Mouse (Mus musculus): ENCODE data around the gene Mrps22.

Mrps22 gene

GRCm38 (mm10) chr9:98601156-98601836, at the start of gene Mrps22:
Gene Mrps22 (minus strand): TSS chr9:98601660.
- DNase-seq (ENCODE audit: low read depth, low spot score) = peak; percentile 90

- no peak for DNase-seq (ENCODE audit: low read depth, low spot score)
Observed at GRCm38 (mm10) chr9:98650547-98650946, 49.1 kb upstream of the Mrps22 start.

DNA sequence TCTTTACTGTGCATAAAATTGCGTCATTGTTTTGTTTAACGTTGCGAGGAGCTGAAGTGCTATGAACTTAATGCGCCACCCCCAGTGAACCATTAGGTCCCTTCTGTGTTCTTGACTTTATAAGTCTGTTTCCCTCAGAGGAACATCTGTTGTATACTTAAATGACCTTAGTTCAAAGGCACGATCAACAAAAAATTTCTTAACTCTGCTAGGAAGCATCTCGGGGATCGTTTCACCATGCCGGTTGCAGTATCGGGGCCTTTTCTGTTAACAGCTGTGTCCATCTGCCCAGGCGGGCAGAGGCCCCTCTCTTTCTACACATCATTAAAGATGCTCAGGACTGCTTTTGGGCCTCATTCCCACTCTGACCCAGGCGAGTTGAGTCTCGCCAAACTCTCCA, 46.0 kb upstream of the Mrps22 start:
- DNase-seq (ENCODE audit: low read depth, low spot score) = no peak

GRCm38 (mm10) chr9:98645750-98646149, 44.3 kb upstream of the Mrps22 start:
- DNase-seq (ENCODE audit: low read depth, low spot score) = no peak

- DNase-seq (ENCODE audit: low read depth, low spot score) = no peak
Observed at GRCm38 (mm10) chr9:98642126-98642525, 40.7 kb upstream of the Mrps22 start.

DNA sequence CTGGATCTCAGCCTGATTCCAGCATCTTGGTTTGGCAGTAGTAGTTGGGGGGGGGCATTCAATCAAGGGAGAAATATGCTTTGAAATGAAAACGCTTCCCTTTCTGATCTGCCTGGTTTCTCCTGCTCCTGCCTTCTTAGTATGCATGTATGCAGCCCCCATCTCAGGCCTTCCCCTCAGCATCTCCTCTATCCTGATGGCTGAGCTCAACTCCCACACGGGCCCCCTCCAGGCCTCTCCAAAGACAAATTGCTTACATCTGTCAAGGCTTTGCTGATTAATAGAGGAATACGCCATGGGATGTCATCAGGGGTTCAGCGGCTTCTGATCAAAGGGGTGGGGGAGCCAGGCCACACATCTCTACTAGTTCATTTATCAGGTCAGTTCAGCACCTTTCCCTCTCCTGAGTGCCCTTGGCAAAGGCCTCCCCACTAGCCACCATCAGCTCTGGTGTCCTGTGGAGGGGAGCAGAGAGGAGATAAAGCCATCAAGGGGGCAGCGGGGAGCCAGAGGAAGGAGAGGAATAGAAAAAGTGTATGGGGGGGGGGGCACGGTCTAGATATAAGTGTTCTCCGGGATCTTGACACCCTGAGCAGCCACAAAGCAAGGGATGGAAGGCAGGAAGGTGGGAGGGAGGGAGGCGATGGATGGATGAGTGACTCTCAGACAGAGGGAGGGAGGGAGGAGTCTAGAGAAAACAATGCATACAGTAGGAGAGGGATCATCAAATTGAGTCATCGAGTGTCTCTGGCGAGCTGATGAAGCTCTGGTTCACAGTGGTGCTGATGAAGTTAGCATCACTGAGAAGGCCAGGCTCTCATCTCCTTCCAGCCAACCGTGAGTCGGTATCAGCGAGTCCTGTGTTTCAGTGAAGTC, 32.1 kb upstream of the Mrps22 start:
- DNase-seq (ENCODE audit: low read depth, low spot score) = no peak

- no peak for DNase-seq (ENCODE audit: low read depth, low spot score)
Observed at GRCm38 (mm10) chr9:98628480-98628879, 27.0 kb upstream of the Mrps22 start.

GRCm38 (mm10) chr9:98604896-98605295, 3.4 kb upstream of the Mrps22 start:
- no peak for DNase-seq (ENCODE audit: low read depth, low spot score)

DNA sequence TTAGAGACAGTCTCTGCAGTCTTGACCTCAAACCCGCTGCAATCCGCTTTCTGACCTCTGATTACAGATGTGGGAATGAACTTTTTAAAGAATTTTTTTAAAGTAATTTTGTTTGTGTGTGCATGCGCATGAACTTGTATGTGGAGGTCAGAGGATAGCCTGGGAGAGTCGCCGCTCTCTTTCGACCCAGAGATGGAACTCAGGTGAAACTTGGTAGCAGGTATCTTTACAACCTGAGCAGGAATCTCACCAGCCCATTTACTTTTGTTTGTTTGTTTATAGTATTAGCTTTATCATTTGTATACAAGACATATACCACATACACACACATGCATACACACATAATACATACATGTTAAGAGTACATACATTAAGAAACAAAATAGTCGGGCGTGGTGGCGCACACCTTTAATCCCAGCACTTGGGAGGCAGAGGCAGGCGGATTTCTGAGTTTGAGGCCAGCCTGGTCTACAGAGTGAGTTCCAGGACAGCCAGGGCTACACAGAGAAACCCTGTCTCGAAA, 438 bp upstream of the Mrps22 start:
- DNase-seq (ENCODE audit: low read depth, low spot score) = no peak

DNA sequence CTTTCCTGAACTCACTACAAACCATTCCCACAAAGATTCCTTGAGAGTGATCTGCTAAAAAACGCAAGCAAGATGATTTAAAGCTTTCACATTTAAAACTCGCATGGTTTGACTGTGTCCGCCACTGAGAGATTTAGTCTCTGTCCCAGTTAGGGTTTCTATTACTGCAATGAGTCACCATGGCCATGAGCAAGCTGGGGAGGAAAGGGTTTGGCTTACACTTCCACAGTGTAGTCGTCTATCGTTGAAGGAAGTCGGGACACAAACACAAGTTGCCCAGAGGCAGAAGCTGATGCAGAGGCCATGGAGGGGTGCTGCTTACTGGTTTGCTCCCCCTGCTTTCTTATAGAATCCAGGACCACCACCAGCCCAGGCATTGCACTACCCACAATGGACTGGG, 1.4 kb downstream of the Mrps22 start:
- no peak for DNase-seq (ENCODE audit: low read depth, low spot score)

GRCm38 (mm10) chr9:98583852-98584251, 17.6 kb downstream of the Mrps22 start:
- DNase-seq (ENCODE audit: low read depth, low spot score) = no peak

GRCm38 (mm10) chr9:98563137-98564126, 38.0 kb downstream of the Mrps22 start, which contains the start of gene Copb2:
Gene Copb2 (plus strand): TSS chr9:98563721.
- peak; percentile 97 for DNase-seq (ENCODE audit: low read depth, low spot score)

- no peak for DNase-seq (ENCODE audit: low read depth, low spot score)
Observed at GRCm38 (mm10) chr9:98544042-98544441, 57.4 kb downstream of the Mrps22 start.
